Mouse (Mus musculus): Measurements from ENCODE around the gene Loxl3. TPM values are rescaled to one million over a fixed set of nuclear protein-coding genes. Genes with fewer than 3 reads are reported as not detected.

Loxl3 gene
- 1 to 10 TPM; 4.2 to 5.3 TPM for total RNA-seq (2021)
- long read RNA-seq, experiment 1, full-length matches to known transcripts: 2 of 5 reads
- long read RNA-seq, experiment 1, partial matches to known transcripts: 2 of 5 reads
- long read RNA-seq, experiment 1, other reads (novel, unspliced or antisense): 1 of 5 reads
- long read RNA-seq, experiment 2, full-length matches to known transcripts: 3 of 4 reads
- long read RNA-seq, experiment 2, partial matches to known transcripts: 1 of 4 reads
- long read RNA-seq, experiment 2, other reads (novel, unspliced or antisense): 0 of 4 reads

GRCm38 (mm10) chr6:83033249-83034185, at the start of gene Loxl3, which contains the start of gene Dok1:
Gene Loxl3, plus strand, starts transcription at chr6:83034173.
Gene Dok1, minus strand, starts transcription at chr6:83033471.
- peak; percentile 82 for DNase-seq

- DNase-seq: no peak
Measured at GRCm38 (mm10) chr6:82987411-82987971, 46.5 kb upstream of the Loxl3 start.

- DNase-seq: no peak
Measured at GRCm38 (mm10) chr6:82993696-82994095, 40.3 kb upstream of the Loxl3 start.

GRCm38 (mm10) chr6:82994372-82994771, 39.6 kb upstream of the Loxl3 start:
- DNase-seq: no peak

GRCm38 (mm10) chr6:82996740-82997315, 37.1 kb upstream of the Loxl3 start:
- DNase-seq: peak; percentile 86

- DNase-seq: peak; percentile 38
Measured at GRCm38 (mm10) chr6:82997511-82998102, 36.4 kb upstream of the Loxl3 start.

- no peak for DNase-seq
Measured at GRCm38 (mm10) chr6:82998326-82998725, 35.6 kb upstream of the Loxl3 start.

GRCm38 (mm10) chr6:82999986-83000385, 34.0 kb upstream of the Loxl3 start:
- no peak for DNase-seq

- no peak for DNase-seq
Measured at GRCm38 (mm10) chr6:83003082-83003481, 30.9 kb upstream of the Loxl3 start.

- DNase-seq: no peak
Measured at GRCm38 (mm10) chr6:83003850-83004249, 30.1 kb upstream of the Loxl3 start.

- DNase-seq: no peak
Measured at GRCm38 (mm10) chr6:83004309-83004708, 29.7 kb upstream of the Loxl3 start.

GRCm38 (mm10) chr6:83004872-83005271, 29.1 kb upstream of the Loxl3 start:
- DNase-seq: peak; percentile 48

- no peak for DNase-seq
Measured at GRCm38 (mm10) chr6:83005444-83006011, 28.4 kb upstream of the Loxl3 start.

GRCm38 (mm10) chr6:83006114-83006513, 27.9 kb upstream of the Loxl3 start:
- no peak for DNase-seq

GRCm38 (mm10) chr6:83008659-83009058, 25.3 kb upstream of the Loxl3 start:
- DNase-seq: no peak

GRCm38 (mm10) chr6:83010010-83010409, 24.0 kb upstream of the Loxl3 start:
- DNase-seq: no peak

- no peak for DNase-seq
Measured at GRCm38 (mm10) chr6:83011255-83011654, 22.7 kb upstream of the Loxl3 start.

GRCm38 (mm10) chr6:83011756-83012155, 22.2 kb upstream of the Loxl3 start:
- DNase-seq: no peak

GRCm38 (mm10) chr6:83013444-83013843, 20.5 kb upstream of the Loxl3 start:
- DNase-seq: no peak

GRCm38 (mm10) chr6:83014482-83015466, 19.2 kb upstream of the Loxl3 start:
- no peak for DNase-seq

Measured in gastrocnemius, postnatal 25 days (tissue).